Mouse (Mus musculus) embryo, embryonic 11.5 days (tissue): ENCODE measurements around the gene Ep400.
"Not testable (repeated sequence)": the region's sequence is repeated elsewhere in the genome, so short reads cannot be mapped to it uniquely, and the experiment has no call there.

Experiments used
- DNase-seq: peaks from one replicate; pipeline ENCODE4 v3.0.0-alpha.2; 2012; ENCODE audit warnings: low read depth, low spot score

Ep400 gene

DNA sequence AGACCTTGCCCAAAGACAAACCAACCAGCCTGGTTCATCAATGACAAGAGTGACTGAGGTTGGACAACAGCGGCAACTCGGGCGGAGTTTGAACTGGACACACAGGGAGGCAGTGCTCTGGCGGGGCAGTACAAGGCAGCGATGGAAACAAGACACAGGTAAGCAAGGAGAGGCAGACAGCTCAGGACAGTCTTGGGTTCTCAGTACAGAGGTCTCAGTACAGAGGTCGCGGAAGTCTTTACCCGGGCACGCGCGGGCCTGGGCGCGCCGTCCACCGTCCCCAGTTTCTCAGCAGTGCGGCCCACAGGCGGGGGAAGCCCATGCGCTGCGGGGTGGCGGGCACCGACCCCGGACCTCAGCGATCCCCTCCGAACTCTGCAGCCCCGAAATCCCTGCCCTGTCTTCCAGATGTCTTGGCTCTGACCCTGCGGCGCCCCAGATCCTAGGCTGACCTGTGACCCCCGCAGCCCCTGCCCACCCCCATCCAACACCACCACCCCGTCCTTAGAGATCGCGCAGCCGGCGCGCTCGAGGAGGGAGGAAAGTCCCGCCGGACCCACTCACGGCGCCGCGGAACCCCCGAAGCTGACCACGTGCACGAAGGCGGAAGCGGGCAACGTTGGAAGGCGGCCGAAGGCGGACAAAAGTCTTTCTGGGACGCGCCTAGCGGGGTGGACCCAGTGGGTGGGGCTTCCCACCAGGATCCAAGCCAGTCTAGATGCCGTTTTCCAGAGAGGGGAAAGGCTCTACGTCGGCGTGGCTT, 9.7 kb upstream of the Ep400 start, which contains the start of gene Pus1:
Gene Pus1, minus strand, starts transcription at position 662 of the 763 bp plus-strand sequence.
- peak; percentile 84 for DNase-seq

GRCm38 (mm10) chr5:110779276-110779997, 8.9 kb upstream of the Ep400 start:
- DNase-seq: no peak

DNA sequence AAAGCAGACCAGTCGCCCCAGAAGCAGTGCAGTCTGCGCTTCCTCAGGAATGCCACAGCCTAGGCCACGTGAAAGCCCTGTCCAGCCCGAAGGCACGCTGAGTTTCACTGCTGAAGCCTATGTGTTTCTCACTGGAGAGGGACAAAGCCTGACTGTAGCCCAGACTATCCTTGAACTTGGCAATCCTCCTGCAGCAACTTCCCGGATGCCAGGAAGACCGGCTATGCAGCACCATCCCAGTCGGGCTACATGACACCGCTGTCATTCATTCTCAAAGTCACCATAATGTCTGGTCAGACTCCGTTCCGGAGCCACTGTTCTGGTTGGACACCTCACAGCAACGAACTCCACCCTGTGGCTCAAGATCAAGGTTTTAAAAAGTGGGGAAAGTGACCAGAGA, 7.7 kb upstream of the Ep400 start:
- DNase-seq: no peak

DNA sequence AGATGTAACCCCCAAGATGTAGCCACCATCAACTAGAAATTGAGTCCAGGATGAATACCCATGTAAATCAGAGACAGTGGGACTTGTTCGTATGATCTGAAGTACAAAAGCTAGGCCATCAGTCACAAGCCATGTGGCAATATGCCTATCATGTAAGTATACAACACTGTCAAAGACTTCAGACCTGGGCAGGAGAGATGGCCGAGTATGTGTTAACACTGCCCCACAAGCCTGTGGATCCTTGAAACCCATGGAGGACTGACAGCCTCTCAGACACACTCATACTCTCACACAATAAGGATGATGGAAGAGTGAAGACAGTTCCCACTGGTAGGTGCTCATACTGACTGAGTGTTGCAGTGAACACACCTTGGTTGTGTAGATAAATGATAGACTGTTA, 5.6 kb upstream of the Ep400 start:
- no peak for DNase-seq

DNA sequence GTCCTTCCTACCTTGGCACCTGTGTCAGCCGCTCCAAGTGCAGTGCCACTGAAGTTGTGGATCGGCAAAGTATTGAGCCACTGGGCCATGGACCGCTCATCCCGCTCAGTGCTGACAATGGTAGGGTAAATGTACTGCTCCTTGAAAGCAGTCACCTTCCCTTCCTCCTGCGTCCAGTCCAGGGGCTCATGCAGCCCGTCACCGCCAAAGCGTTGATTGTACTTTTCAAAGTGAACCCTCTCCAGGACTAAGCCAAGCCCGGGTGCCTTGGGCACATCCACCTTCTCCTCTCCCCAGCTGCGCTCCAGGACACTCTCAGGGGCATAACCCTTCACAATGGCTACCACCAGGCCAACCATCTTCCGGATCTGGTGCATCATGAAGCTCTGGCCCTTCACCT, 4.0 kb upstream of the Ep400 start:
- DNase-seq: no peak

- not testable (repeated sequence) for DNase-seq
Measured at GRCm38 (mm10) chr5:110772945-110773344, 2.4 kb upstream of the Ep400 start.

- peak; percentile 32 for DNase-seq
Measured at GRCm38 (mm10) chr5:110770031-110770445, 479 bp downstream of the Ep400 start.

GRCm38 (mm10) chr5:110769272-110769671, 1.2 kb downstream of the Ep400 start:
- DNase-seq: no peak

DNA sequence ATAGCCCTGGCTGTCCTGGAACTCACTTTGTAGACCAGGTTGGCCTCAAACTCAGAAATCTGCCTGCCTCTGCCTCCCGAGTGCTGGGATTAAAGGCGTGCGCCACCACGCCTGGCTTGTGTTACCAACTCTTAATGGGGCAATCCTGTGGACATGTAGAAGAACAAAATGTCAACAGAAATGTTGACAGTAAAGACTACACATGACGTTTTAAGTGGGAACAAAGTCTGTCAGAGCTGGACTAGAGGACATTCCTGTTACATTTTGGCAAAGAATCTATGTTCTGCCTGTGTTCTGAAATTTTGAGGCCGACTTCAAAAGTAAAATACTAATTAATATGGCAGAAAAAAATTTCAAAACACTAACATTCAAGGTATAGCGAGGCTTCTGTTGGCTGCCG, 6.6 kb downstream of the Ep400 start:
- DNase-seq: no peak

- DNase-seq: no peak
Measured at GRCm38 (mm10) chr5:110745021-110745420, 25.5 kb downstream of the Ep400 start.

DNA sequence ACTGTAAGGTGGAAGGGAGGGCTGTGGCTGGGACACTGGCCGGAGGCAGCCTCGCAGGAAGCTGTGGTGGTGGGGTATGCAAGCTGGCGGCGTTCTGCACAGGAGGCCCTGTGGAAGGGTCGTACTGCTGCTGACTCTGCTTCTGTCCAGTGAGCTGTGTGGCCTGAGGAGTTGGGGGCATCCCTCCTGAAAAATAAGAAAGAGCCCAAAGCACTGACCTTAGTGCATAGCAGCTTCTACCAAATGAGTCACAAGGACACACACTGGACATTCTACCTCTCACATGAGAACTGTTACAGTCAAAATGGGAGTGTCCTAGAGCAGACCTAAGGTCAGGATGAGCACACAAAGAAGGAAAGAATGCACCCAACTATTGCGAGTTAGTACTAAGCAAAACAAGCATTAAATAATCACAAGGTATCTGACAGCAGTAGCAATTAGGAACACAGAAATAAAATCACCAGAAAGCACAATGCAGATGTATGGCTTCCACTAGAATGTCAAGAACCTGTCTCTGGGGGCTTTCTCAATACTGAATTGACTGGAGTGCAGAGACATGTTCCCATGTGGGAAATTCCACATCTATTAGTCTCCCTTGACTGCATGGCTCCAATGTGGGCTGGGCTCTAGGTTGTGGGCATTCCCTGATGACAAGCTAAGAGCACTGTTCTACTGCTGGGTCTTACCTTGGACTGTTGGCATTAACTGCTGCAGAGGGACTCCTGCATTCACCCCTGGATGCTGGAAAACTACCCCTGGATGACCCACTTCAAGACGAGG, 30.8 kb downstream of the Ep400 start:
- no peak for DNase-seq

DNA sequence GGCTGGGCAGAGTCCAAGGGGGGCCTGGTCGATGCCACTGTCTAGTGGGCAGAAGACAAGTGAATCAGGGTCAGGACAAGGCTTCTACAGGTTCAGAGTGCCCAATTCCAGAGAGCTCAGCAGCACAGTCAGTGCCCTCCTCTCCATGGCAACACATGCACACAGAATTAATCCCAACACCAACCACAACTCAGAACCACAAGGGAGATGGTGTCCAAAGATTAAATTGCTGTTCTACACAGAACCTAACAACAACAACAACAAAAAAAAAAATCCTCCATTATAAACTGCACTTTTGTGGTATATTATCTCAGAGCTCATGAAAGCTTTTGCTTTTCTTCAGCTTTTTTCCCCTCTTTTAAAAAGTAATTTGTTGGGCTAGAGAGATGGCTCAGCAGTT, 34.9 kb downstream of the Ep400 start:
- no peak for DNase-seq

- DNase-seq: no peak
Measured at GRCm38 (mm10) chr5:110733231-110733823, 37.2 kb downstream of the Ep400 start.

- no peak for DNase-seq
Measured at GRCm38 (mm10) chr5:110731227-110731626, 39.3 kb downstream of the Ep400 start.

DNA sequence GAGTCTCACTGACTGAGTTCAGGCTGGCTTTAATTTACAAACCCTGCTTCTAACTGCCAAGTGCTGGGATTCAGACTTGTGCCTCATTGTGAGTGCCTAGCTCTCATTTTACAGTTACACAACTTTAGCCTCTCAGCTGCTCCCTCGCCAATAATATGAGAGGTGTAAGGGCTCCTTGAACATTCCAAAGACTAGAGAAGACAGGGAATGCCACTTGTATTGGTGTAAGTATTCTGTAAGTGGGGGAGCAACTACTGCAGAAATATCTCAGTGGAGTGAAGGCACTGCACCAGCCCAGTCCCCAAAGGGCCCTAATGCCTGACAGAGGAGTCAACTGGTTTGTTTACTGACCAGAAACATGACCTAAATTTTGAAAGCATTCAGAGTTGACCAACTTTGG, 42.7 kb downstream of the Ep400 start:
- DNase-seq: no peak

DNA sequence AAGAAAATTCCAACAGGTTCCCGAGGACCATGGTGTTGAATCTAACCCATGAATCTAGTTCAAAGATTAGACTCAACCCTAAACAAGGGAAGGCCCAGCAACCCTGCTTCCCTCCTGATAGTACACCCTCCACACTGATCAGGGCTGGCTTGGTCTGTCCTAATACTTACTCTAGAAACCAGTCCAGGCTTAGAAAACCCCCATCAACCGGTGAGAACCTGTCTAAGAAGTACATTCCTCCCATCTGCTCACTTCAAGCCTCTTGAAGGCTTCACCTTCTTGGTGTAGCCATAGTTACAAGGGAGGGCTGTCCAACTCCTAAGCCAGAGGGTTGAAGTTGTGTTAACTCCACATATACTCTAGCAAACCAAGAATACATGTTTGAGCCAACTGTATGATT, 47.0 kb downstream of the Ep400 start:
- no peak for DNase-seq

GRCm38 (mm10) chr5:110721463-110721862, 49.1 kb downstream of the Ep400 start:
- DNase-seq: not testable (repeated sequence)

DNA sequence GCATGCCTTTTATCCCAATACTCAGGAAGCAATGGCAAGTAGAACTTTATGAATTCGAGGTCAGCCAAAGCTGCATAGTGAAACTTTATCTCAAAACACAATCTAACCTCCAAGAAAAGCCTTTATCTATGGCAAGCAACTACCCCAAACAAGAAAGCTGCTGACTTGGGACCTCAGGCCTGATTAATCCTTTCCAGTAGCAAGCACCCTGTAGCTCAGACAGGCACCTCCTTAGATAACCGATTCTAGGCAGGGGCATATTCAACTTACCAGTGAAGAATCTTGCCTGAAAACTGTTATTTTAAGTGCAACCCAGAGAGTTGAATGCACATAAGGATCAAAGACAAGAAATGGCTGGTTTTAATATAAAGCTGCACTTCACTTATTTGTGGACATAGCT, 59.1 kb downstream of the Ep400 start:
- DNase-seq: no peak

- DNase-seq: no peak
Measured at GRCm38 (mm10) chr5:110709256-110709655, 61.3 kb downstream of the Ep400 start.

GRCm38 (mm10) chr5:110704004-110704403, 66.5 kb downstream of the Ep400 start:
- DNase-seq: no peak

GRCm38 (mm10) chr5:110698617-110699016, 71.9 kb downstream of the Ep400 start:
- no peak for DNase-seq

DNA sequence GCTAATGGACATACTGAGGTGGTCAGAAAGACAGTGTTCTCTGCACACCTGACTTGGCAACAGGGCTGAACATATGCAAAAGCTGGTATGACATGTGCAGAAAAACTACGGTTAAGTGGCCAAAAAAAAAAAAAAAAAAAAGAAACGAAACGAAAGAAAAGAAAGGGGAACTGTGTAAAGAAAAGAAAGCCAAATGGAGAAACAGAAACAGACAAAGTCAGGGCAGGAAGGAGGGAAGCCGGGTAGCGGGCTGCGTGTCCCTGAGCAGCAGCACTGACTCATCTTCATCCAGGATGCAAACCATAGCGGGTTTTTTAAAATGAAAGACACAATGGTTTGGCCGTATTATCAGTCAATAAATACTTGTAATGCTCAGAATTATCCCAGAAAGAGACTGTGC, 88.5 kb downstream of the Ep400 start:
- no peak for DNase-seq
